Mouse (Mus musculus): ENCODE data around the gene Hyls1.
A peak's percentile ranks its signal among the peaks of the same experiment; 100 is the strongest.
"Not testable (repeated sequence)": the region's sequence is repeated elsewhere in the genome, so short reads cannot be mapped to it uniquely, and the experiment has no call there.

Hyls1 gene

DNA sequence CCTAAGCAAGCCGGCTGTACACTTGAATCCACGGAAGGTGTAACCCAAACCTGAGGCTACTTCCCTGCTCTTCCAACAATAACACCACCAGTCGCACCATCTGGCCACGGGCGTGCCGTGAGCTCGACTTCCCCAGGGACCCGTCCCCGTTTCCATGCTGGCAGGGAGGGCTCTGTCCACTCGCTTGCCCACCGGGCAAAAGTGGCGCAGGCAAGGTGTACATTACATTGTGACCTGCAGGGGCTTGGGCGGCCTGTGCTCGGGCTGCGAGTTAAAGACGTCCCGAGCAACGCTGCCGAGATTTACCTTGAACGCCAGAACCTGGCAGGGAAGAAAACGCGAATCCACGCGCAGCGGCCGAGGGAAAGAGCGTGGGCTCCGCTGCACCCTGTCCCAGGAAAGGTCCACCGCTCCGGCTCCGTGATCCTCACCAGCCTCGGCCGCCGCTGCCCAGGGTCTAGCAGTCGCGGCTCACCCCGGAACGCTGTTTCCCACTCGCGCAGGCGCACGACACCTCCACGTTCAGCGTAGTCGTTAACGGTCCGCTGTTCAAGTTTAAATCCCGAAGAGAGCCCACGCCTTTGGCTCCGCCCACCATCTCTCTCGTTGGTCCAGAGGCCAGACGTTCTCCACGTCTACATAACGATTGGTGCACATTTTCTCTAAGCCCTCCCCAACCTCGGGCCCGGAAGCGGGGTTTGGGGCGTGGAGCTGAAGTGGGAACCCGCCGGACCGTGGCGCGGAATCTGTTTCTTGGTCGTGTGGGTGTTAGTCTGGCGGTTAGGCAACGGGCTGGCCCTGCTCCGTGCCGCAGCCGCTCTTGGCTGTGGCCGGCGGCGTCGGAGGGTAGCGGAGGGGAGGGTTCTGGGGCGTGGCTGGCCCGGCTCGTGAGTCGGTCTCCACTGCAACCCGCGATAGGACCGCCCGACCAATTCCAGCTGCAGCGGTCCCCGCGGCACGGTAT lies at the start of gene Hyls1, which contains the start of gene Pate2:
Hyls1 (minus strand) TSS at position 828 of the 964 bp plus-strand sequence.
Pate2 (plus strand) TSS at position 714 of the 964 bp plus-strand sequence.
- peak; percentile 81 for DNase-seq (ENCODE audit: low spot score)

GRCm38 (mm10) chr9:35616784-35617183 lies 46.6 kb upstream of the Hyls1 start:
- not testable (repeated sequence) for DNase-seq (ENCODE audit: low spot score)

GRCm38 (mm10) chr9:35614005-35614404 lies 43.8 kb upstream of the Hyls1 start:
- no peak for DNase-seq (ENCODE audit: low spot score)

GRCm38 (mm10) chr9:35611841-35612240 lies 41.6 kb upstream of the Hyls1 start, which contains the start of gene Pate4:
Gene Pate4 (minus strand): TSS chr9:35611941.
- DNase-seq (ENCODE audit: low spot score), result no peak

DNA sequence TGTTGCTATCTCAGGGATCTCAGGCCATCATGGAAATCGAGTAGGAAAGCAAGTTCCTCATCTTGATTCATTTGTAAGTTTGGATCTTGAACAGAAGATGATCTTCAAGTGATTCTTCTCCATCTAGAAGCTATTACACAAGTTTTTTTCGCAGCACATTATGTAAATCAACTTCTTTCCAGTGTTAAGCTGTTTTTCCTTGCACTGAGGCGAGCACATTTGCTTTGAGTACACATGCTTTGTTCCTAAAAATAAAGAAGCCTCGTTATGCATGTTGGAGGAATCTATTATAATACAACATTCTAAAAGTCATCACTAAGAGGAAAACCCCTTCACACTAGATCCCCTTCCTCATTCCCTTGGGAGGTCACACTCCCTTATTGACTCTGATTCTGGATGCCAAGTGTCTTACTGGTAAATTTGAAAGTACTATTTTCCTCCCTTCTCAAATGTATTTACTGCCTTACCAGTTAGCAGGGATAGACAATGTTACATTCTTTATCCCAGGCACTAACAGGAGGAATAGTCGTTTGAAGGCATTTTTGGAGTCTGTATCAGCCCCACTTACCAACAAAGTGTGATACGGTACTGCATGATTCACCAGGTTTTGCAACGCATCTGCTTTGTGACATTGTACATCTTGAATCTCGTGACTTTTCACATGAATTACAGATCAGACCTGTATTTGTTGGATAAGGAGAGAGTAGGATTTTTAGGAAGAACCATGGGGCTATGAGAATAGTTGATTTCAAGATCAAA lies 37.6 kb upstream of the Hyls1 start:
- no peak for DNase-seq (ENCODE audit: low spot score)

DNA sequence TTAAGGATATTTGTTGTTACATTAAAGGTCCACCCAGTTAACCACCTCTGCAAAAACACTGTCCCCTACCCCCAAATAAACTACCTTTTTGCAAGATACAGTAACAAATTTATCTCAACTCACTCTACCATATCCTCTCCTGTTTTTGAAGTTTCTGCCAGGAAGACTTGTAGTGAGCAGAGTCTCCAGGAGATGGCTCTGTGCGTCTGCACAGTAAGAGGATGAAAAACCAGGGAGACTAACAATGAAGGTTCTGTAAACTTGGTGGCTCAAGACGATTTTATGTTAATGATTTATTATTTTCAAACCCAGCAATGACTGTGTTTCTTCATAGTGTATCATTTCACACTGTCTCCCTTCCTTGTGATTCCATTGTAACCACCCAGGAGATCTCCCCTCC lies 22.7 kb upstream of the Hyls1 start:
- no peak for DNase-seq (ENCODE audit: low spot score)

GRCm38 (mm10) chr9:35587674-35588073 lies 17.5 kb upstream of the Hyls1 start:
- no peak for DNase-seq (ENCODE audit: low spot score)

DNA sequence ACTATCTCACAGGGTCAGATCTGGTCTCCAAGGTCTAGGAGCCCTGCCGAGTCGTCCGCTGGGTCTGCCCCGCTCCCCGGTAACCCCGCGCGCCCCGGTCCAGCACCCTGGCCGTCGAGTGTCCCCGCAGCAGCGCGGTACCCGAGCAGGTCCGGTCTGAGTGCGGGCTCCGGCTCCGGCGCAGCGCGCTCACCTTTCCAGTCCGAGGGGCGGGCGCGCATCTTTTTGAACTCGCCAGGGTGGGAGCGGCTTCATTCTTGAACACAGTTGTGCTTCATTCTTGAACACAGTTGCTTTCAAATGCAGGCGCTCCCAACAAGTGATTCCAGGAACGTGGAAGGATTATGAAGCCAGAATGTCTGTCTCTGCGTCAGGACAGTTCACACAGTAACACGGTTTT lies 4.2 kb upstream of the Hyls1 start:
- DNase-seq (ENCODE audit: low spot score), result no peak

- DNase-seq (ENCODE audit: low spot score), result no peak
Measured at GRCm38 (mm10) chr9:35570663-35571062, 465 bp upstream of the Hyls1 start.

DNA sequence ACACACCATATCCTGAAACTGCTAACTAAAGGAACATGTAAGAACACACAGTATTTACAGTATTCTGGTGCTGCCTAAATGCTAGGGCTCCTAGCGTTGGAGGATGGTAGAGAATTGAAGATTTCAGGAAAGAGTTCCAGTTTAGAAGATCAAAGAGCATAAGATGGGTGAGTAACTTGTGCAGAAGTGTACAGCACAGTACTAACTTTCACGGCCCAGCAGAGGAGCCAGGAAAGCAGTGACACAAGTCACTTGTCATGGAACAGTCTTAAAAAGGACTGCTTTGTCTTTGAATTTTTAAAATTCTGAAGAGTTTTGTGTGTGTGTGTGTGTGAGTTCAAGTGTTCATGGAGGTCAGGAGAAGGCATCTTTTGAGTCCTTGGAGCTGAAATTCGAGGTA lies 2.2 kb downstream of the Hyls1 start:
- no peak for DNase-seq (ENCODE audit: low spot score)

DNA sequence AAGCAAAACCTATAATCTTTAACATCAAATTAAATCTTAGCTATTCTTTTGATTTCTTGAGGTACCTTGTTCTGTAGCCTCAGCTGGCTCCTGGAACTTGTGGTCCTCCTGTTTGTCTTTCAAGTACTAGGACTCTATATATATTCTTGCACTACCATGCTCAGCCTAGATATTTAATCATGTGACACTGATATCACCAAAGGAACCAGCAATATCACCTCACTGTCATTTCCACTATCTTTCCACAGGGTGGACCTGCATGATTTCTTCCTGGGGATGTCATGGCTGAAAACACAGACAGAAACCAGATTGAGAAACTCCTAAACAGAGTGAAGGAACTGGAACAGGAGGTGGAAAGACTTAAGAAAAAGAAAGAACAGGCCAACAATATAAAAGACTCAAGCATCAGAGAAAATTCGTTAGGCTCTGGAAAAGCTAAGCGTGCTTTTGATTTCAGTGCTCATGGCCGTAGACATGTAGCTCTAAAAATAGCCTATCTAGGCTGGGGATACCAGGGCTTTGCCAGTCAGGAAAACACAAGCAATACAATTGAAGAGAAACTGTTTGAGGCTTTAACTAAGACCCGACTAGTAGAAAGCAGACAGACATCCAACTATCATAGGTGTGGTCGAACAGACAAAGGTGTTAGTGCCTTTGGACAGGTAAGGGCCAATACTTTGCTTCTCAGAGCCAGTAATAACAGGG lies 5.5 kb downstream of the Hyls1 start:
- no peak for DNase-seq (ENCODE audit: low spot score)

GRCm38 (mm10) chr9:35561583-35561982 lies 8.6 kb downstream of the Hyls1 start:
- no peak for DNase-seq (ENCODE audit: low spot score)

- DNase-seq (ENCODE audit: low spot score), result no peak
Measured at GRCm38 (mm10) chr9:35561076-35561475, 9.1 kb downstream of the Hyls1 start.

- DNase-seq (ENCODE audit: low spot score), result peak; percentile 58
Measured at GRCm38 (mm10) chr9:35559009-35559890, 10.9 kb downstream of the Hyls1 start.

DNA sequence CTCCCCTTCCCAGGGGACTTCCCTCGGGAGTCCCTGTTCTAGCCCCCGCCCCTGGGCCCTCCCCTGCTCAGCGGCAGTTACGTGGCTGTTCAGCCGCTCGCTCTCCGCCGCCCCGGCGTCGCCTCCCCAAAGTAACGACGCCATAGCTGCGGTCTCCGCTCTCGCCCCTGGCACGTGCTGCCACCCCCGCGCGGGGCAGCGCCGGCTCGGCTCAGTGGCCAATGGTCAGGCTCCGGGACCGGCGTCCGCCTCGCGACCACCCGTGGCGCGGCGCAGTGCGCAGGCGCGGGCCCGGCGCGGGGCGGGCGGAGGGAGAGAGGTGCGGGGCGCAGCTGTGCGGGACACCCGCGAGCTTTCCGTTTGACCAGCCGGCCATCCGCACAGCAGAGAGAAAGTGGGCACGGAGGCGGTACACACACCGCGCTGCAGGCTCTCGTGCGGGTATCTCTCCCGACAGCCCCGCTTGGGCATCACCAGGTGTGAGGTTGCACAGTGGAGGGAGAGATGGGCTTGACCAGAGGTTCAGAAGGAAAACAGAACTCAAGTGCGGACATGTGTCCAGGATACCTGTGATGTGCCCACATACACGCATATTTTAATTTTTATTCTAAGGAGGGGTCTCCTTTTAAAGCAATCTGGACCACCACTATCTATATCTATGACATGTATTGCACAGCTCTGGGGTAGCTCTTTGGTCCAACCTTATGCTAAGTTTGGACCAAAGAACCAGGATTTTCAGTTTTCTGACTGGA lies 11.8 kb downstream of the Hyls1 start, which contains the start of the genes Ddx25 and Pus3:
Ddx25 (minus strand) TSS at position 272 of the 752 bp plus-strand sequence.
Pus3 (plus strand) TSS at position 339 of the 752 bp plus-strand sequence.
- DNase-seq (ENCODE audit: low spot score), result no peak

GRCm38 (mm10) chr9:35556494-35557102 lies 13.6 kb downstream of the Hyls1 start:
- no peak for DNase-seq (ENCODE audit: low spot score)

GRCm38 (mm10) chr9:35548455-35548854 lies 21.7 kb downstream of the Hyls1 start:
- DNase-seq (ENCODE audit: low spot score), result no peak

DNA sequence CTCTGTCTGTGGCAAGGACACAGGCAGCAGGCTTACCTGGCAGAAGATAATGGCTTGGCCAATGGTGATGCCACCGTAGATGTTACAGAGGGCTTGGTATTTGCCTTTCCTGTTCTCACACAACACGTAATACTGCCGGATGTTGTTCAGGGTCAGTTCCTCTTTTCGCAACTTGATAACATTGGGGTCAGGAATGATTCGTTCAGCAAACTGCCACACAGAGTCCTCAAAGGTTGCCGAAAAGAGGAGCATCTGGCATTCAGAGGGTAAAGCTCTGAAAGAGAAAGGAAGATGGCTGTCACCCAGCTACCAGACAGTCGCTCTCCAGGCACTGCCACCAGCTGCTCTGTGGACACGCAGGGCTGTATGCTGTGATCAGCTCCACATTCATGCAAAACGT lies 23.5 kb downstream of the Hyls1 start:
- no peak for DNase-seq (ENCODE audit: low spot score)

- DNase-seq (ENCODE audit: low spot score), result no peak
Measured at GRCm38 (mm10) chr9:35545704-35546103, 24.5 kb downstream of the Hyls1 start.

DNA sequence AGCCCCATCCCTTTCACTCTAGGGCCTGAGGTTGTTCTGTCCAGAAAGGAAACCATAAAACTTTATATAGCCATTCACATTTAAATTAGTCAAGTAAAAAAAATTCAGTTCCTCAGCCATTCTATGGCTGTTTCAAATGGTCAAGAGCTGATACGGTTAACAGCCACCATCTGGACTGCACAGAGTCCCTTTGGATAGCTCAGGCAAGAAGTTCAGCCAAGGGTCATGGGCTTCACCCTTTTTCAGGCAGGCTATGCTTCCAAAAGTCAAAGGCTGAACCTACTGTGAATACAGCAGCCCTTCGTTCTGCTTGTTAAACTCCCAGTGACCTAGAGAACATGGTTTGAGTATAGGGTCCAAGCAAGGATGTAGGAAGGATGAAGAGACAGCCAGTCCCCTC lies 25.5 kb downstream of the Hyls1 start:
- DNase-seq (ENCODE audit: low spot score), result no peak
